Mouse (Mus musculus) heart, embryonic 11.5 days (tissue): Measurements from ENCODE around the gene Wscd2. TPM values are rescaled to one million over a fixed set of nuclear protein-coding genes. Genes with fewer than 3 reads are reported as not detected.

ENCODE experiments used
- ATAC-seq: fragments of 200-750 bp; cut with Nextera tagmentation; replicated peaks from 2 replicates; pipeline ENCODE4 v1.8.0; 2017; ENCODE audit warnings: moderate library complexity; ENCODE audit not compliant: insufficient number of reproducible peaks, low FRiP score, low TSS enrichment
- H3K27ac ChIP-seq: fragments of 300-500 bp; sonication (generic); 2 replicates; pipeline ENCODE4 v1.5.1; 2014; ENCODE audit warnings: mild to moderate bottlenecking, low read depth, low read length
- H3K27me3 ChIP-seq: fragments of 300-500 bp; sonication (generic); 2 replicates; pipeline ENCODE4 v1.6.1; 2014; ENCODE audit warnings: mild to moderate bottlenecking, low read length, mixed read lengths; ENCODE audit not compliant: control insufficient read depth, insufficient read depth
- H3K36me3 ChIP-seq: fragments of 300-500 bp; sonication (generic); 2 replicates; pipeline ENCODE4 v1.6.1; 2014; ENCODE audit warnings: mild to moderate bottlenecking, low read length, moderate library complexity, mixed read lengths; ENCODE audit not compliant: control insufficient read depth, insufficient read depth
- H3K4me1 ChIP-seq: fragments of 300-500 bp; sonication (generic); 2 replicates; pipeline ENCODE4 v1.6.1; 2014; ENCODE audit warnings: low read length; ENCODE audit not compliant: control insufficient read depth, insufficient read depth
- H3K4me2 ChIP-seq: fragments of 300-500 bp; sonication (generic); 2 replicates; pipeline ENCODE4 v1.6.1; 2014; ENCODE audit warnings: mild to moderate bottlenecking, moderate library complexity
- H3K4me3 ChIP-seq: fragments of 300-500 bp; sonication (generic); 2 replicates; pipeline ENCODE4 v1.5.1; 2014; ENCODE audit warnings: low read depth, low read length
- H3K9ac ChIP-seq: fragments of 300-500 bp; sonication (generic); 2 replicates; pipeline ENCODE4 v1.6.1; 2014; ENCODE audit warnings: mild to moderate bottlenecking, low read depth, low read length, moderate library complexity
- H3K9me3 ChIP-seq: fragments of 300-500 bp; sonication (generic); replicated peaks from 2 replicates; pipeline ENCODE4 v1.6.1; 2016; ENCODE audit warnings: low read length; ENCODE audit not compliant: control insufficient read depth
- WGBS: fragments of 180-500 bp; shearing (Covaris S2); extraction: QIAGEN DNeasy Blood & Tissue Kit; methylation state at CpG from one replicate; pipeline ENCODE4 v1.1.7; 2014; ENCODE audit not compliant: insufficient replicate concordance; 5-methylcytosine and 5-hydroxymethylcytosine counted together
- polyA plus RNA-seq: library from polyadenylated mRNA; unstranded; fragments of >200 nt; fragmentation: Nextera tagmentation; extraction: Ambion mirVana; gene quantifications from 2 replicates; pipeline ENCODE4 v1.2.1, GENCODE M21; 2014

The Wscd2 gene
- polyA plus RNA-seq, 1 experiment from 2014 or later = 2.4 TPM

GRCm38 (mm10) chr5:113459942-113460341 lies 30.2 kb upstream of the Wscd2 start:
- Histone ChIP-seq H3K9ac (no peak overlapping the region), H3K27me3 (peaks cover 38% of the 10 kb centered on the region)
- 70% methylated on average over 7 of the region's 7 CpGs for WGBS

GRCm38 (mm10) chr5:113461582-113461981 lies 28.6 kb upstream of the Wscd2 start:
- H3K4me3 ChIP-seq = no peak overlapping the region; the same call in 1 of the 2 replicates
- peak overlapping the region; percentile 35; the same call in 1 of the 2 replicates for H3K4me2 ChIP-seq
- H3K4me1 ChIP-seq = peaks cover 5% of the 10 kb centered on the region
- H3K36me3 ChIP-seq = no peaks in the 10 kb centered on the region
- no peak overlapping the region for H3K9ac ChIP-seq
- WGBS = 19% methylated on average over 16 of the region's 16 CpGs
- peaks cover 38% of the 10 kb centered on the region for H3K27me3 ChIP-seq
- no peaks in the 10 kb centered on the region for H3K9me3 ChIP-seq
- no peak overlapping the region for H3K27ac ChIP-seq
- no peak for ATAC-seq

More at GRCm38 (mm10) chr5:113459942-113460341, 30.2 kb upstream of the Wscd2 start:
- no peak for ATAC-seq
- H3K36me3 ChIP-seq = no peaks in the 10 kb centered on the region
- peaks cover 5% of the 10 kb centered on the region for H3K4me1 ChIP-seq
- no peak overlapping the region for H3K4me3 ChIP-seq
- H3K4me2 ChIP-seq = no peak overlapping the region
- H3K9me3 ChIP-seq = no peaks in the 10 kb centered on the region
- H3K27ac ChIP-seq = no peak overlapping the region

- Histone ChIP-seq H3K4me2 (peak overlapping the region; percentile 35; the same call in 1 of the 2 replicates), H3K27ac (no peak overlapping the region), H3K9ac (no peak overlapping the region), H3K36me3 (no peaks in the 10 kb centered on the region), H3K27me3 (peaks cover 37% of the 10 kb centered on the region), H3K4me3 (no peak overlapping the region; the same call in 1 of the 2 replicates), H3K4me1 (peaks cover 5% of the 10 kb centered on the region), H3K9me3 (no peaks in the 10 kb centered on the region)
- WGBS = 37% methylated on average over 21 of the region's 21 CpGs
- ATAC-seq = no peak
Observed at GRCm38 (mm10) chr5:113461998-113462625, 28.0 kb upstream of the Wscd2 start.

- no peak overlapping the region for H3K27ac ChIP-seq
- H3K4me1 ChIP-seq = peaks cover 5% of the 10 kb centered on the region
- ATAC-seq = no peak
- H3K27me3 ChIP-seq = peaks cover 33% of the 10 kb centered on the region
- no peaks in the 10 kb centered on the region for H3K36me3 ChIP-seq
- H3K9ac ChIP-seq = no peak overlapping the region
- 78% methylated on average over 6 of the region's 6 CpGs for WGBS
- H3K9me3 ChIP-seq = no peaks in the 10 kb centered on the region
- no peak overlapping the region for H3K4me2 ChIP-seq
- no peak overlapping the region for H3K4me3 ChIP-seq
Observed at GRCm38 (mm10) chr5:113464731-113465130, 25.4 kb upstream of the Wscd2 start.

GRCm38 (mm10) chr5:113466536-113466935 lies 23.6 kb upstream of the Wscd2 start:
- Histone ChIP-seq H3K27me3 (peaks cover 20% of the 10 kb centered on the region), H3K36me3 (no peaks in the 10 kb centered on the region), H3K9me3 (no peaks in the 10 kb centered on the region), H3K4me3 (no peak overlapping the region), H3K9ac (no peak overlapping the region), H3K4me2 (no peak overlapping the region), H3K4me1 (peaks cover 4% of the 10 kb centered on the region), H3K27ac (no peak overlapping the region)
- ATAC-seq = no peak
- WGBS = 65% methylated on average over 6 of the region's 6 CpGs

GRCm38 (mm10) chr5:113467072-113467471 lies 23.1 kb upstream of the Wscd2 start:
- Histone ChIP-seq H3K27ac (no peak overlapping the region), H3K27me3 (peaks cover 15% of the 10 kb centered on the region), H3K4me1 (no peaks in the 10 kb centered on the region), H3K4me3 (no peak overlapping the region), H3K9me3 (no peaks in the 10 kb centered on the region), H3K9ac (no peak overlapping the region), H3K4me2 (no peak overlapping the region), H3K36me3 (no peaks in the 10 kb centered on the region)
- ATAC-seq = no peak
- 37% methylated on average over 4 of the region's 4 CpGs for WGBS

- Histone ChIP-seq H3K27me3 (peaks cover 8% of the 10 kb centered on the region), H3K27ac (no peak overlapping the region), H3K9me3 (no peaks in the 10 kb centered on the region), H3K36me3 (no peaks in the 10 kb centered on the region), H3K4me2 (peak overlapping the region; percentile 10), H3K9ac (peak overlapping the region; percentile 5; the same call in 1 of the 2 replicates), H3K4me1 (no peaks in the 10 kb centered on the region), H3K4me3 (no peak overlapping the region)
- 1% methylated on average over 8 of the region's 8 CpGs for WGBS
- no peak for ATAC-seq
Observed at GRCm38 (mm10) chr5:113467765-113468164, 22.4 kb upstream of the Wscd2 start.

- no peak for ATAC-seq
- no peaks in the 10 kb centered on the region for H3K4me1 ChIP-seq
- WGBS = 64% methylated on average over 5 of the region's 5 CpGs
- no peaks in the 10 kb centered on the region for H3K36me3 ChIP-seq
- no peak overlapping the region for H3K4me2 ChIP-seq
- 0 out of 2 replicates have a peak, but pooled peaks cover under 1% of the 10 kb centered on the region for H3K27me3 ChIP-seq
- no peak overlapping the region for H3K4me3 ChIP-seq
- no peak overlapping the region for H3K9ac ChIP-seq
- H3K27ac ChIP-seq = no peak overlapping the region
- H3K9me3 ChIP-seq = no peaks in the 10 kb centered on the region
Observed at GRCm38 (mm10) chr5:113468625-113469024, 21.5 kb upstream of the Wscd2 start.

- H3K4me3 ChIP-seq = no peak overlapping the region
- H3K36me3 ChIP-seq = no peaks in the 10 kb centered on the region
- no peaks in the 10 kb centered on the region for H3K9me3 ChIP-seq
- no peaks in the 10 kb centered on the region for H3K27me3 ChIP-seq
- ATAC-seq = no peak
- 86% methylated on average over 5 of the region's 5 CpGs for WGBS
- no peak overlapping the region for H3K27ac ChIP-seq
- H3K4me1 ChIP-seq = no peaks in the 10 kb centered on the region
- H3K9ac ChIP-seq = no peak overlapping the region
- H3K4me2 ChIP-seq = no peak overlapping the region
Observed at GRCm38 (mm10) chr5:113469231-113469630, 20.9 kb upstream of the Wscd2 start.
